Comparison of ENCODE assay signal across 22 mouse cellular contexts in the genomic region with DNA sequence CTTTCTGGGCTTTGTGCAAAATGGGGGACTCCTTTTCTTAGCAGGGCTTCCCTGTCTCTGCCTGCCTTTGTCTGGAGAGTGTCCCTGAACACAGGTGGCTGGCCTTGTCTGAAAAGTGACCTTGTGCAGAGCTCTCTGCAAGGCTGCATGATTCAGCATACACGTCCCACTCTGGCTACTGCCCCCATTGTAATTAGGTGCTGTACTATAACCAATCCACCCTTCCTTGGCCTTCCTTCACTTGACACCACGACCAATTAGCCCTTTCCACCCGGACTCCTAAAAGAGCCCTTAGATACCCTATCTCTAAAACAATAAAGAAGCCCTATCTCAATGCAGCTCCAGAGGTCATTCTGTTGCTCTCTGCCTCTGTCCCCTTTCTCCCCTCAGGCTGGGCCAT. TPM values are rescaled to one million over a fixed set of nuclear protein-coding genes. Genes with fewer than 3 reads are reported as not detected.
DNase-seq lines count a peak whose midpoint lies in the region; ATAC-seq and TF ChIP-seq lines count a peak whose summit lies in the region.
"Had no signal": no experiment of that assay in that cellular context is flagged by ENCODE, and none has a peak within 500 bp of the region (broad histone marks: within the 10 kb centered on the region; RNA-seq: fewer than 3 reads in every experiment).

No protein-coding gene starts in this region.

- no peak for TF ChIP-seq CTCF in testis, adult 2 months (IDR thresholded peaks at IDR 0.05; ENCODE audit: control insufficient read depth, insufficient read depth, insufficient replicate concordance, low read depth, low read length)

- H3K4me1 ChIP-seq in heart, embryonic 10.5 days, result peaks cover 32% of the 10 kb centered on the region
- no peaks in the 10 kb centered on the region for H3K4me1 ChIP-seq in testis, adult 2 months (ENCODE audit: control insufficient read depth, insufficient read depth, low read length)
- peaks cover 22% of the 10 kb centered on the region for H3K4me1 ChIP-seq in intestine, embryonic 16.5 days (ENCODE audit: control insufficient read depth, insufficient read depth, low read length)
- peaks cover 28% of the 10 kb centered on the region for H3K4me1 ChIP-seq in embryonic facial prominence, embryonic 10.5 days

- H3K36me3 ChIP-seq in heart, embryonic 10.5 days, result no peaks in the 10 kb centered on the region
- no peaks in the 10 kb centered on the region for H3K36me3 ChIP-seq in testis, adult 2 months (ENCODE audit: control insufficient read depth, insufficient read depth, low read length)
- no peaks in the 10 kb centered on the region for H3K36me3 ChIP-seq in intestine, embryonic 16.5 days (ENCODE audit: control insufficient read depth, insufficient read depth, low read length)
- no peaks in the 10 kb centered on the region for H3K36me3 ChIP-seq in embryonic facial prominence, embryonic 10.5 days (replicated peaks)
- H3K36me3 ChIP-seq: embryonic facial prominence, embryonic 12.5 days; midbrain, embryonic 15.5 days; neural tube, embryonic 12.5 days had no signal

- H3K9ac ChIP-seq in intestine, embryonic 16.5 days (ENCODE audit: low read depth, low read length), result no peak overlapping the region
- H3K9ac ChIP-seq: embryonic facial prominence, embryonic 12.5 days; midbrain, embryonic 15.5 days; neural tube, embryonic 12.5 days had no signal

- H3K4me2 ChIP-seq in intestine, embryonic 16.5 days (ENCODE audit: low read depth, low read length), result no peak overlapping the region
- H3K4me2 ChIP-seq: embryonic facial prominence, embryonic 12.5 days; midbrain, embryonic 15.5 days; neural tube, embryonic 12.5 days had no signal

- peak overlapping the region; percentile 56 for H3K27ac ChIP-seq in heart, embryonic 10.5 days
- peak overlapping the region; percentile 34; the same call in 1 of the 2 replicates for H3K27ac ChIP-seq in testis, adult 2 months (ENCODE audit: control insufficient read depth, insufficient read depth, low read depth, low read length)
- H3K27ac ChIP-seq in intestine, embryonic 16.5 days (ENCODE audit: low read length), result peak overlapping the region; percentile 94
- no peak overlapping the region for H3K27ac ChIP-seq in embryonic facial prominence, embryonic 10.5 days (replicated peaks)
- H3K27ac ChIP-seq: embryonic facial prominence, embryonic 12.5 days; gastrocnemius, adult 2 months; neural tube, embryonic 12.5 days had no signal

- H3K4me3 ChIP-seq in heart, embryonic 10.5 days, result no peak overlapping the region
- H3K4me3 ChIP-seq in testis, adult 2 months (ENCODE audit: control insufficient read depth, low read depth, low read length), result no peak overlapping the region
- H3K4me3 ChIP-seq in intestine, embryonic 16.5 days (ENCODE audit: low read length), result no peak overlapping the region
- H3K4me3 ChIP-seq in embryonic facial prominence, embryonic 10.5 days, result no peak overlapping the region
- H3K4me3 ChIP-seq: embryonic facial prominence, embryonic 12.5 days; gastrocnemius, adult 2 months; midbrain, embryonic 15.5 days; neural tube, embryonic 12.5 days had no signal

- peak; percentile 89 for ATAC-seq in intestine, embryonic 16.5 days
- ATAC-seq: forebrain, embryonic 14.5 days; midbrain, embryonic 15.5 days had no signal

- H3K9me3 ChIP-seq in heart, embryonic 10.5 days, result no peaks in the 10 kb centered on the region
- no peaks in the 10 kb centered on the region for H3K9me3 ChIP-seq in intestine, embryonic 16.5 days (ENCODE audit: control insufficient read depth, low read length)
- H3K9me3 ChIP-seq in embryonic facial prominence, embryonic 10.5 days, result no peaks in the 10 kb centered on the region
- H3K9me3 ChIP-seq: embryonic facial prominence, embryonic 12.5 days; midbrain, embryonic 15.5 days; neural tube, embryonic 12.5 days had no signal

- WGBS in heart, embryonic 10.5 days, result 20% methylated on average over 3 of the region's 3 CpGs
- WGBS in intestine, embryonic 16.5 days, result 44% methylated on average over 3 of the region's 3 CpGs
- 43% methylated on average over 3 of the region's 3 CpGs for WGBS in embryonic facial prominence, embryonic 10.5 days

- TF ChIP-seq POLR2A in testis, adult 2 months (IDR thresholded peaks at IDR 0.05; ENCODE audit: control insufficient read depth, low read depth, low read length), result no peak

- no peak for DNase-seq in heart, embryonic 10.5 days (ENCODE audit: low spot score)
- DNase-seq in heart, adult 8-10 months (ENCODE audit: low spot score), result no peak
- DNase-seq in testis, postnatal 10 days (ENCODE audit: low spot score), result no peak
- no peak for DNase-seq in gastrocnemius, postnatal 25 days
- no peak for DNase-seq in embryonic facial prominence, embryonic 10.5 days (ENCODE audit: low spot score)
- DNase-seq: cerebellum, adult 11-12 months; cerebellum, postnatal 10 days; gastrocnemius, adult 2 months; kidney, adult 8-10 months; kidney, postnatal 10 days; left cerebral cortex, postnatal 4 days; lung, postnatal 4 days had no signal

- H3K27me3 ChIP-seq in heart, embryonic 10.5 days (ENCODE audit: insufficient read depth, poor library complexity, severe bottlenecking), result 0 out of 2 replicates have a peak, but pooled peaks cover 3% of the 10 kb centered on the region
- H3K27me3 ChIP-seq in testis, adult 2 months (ENCODE audit: control insufficient read depth, insufficient read depth, low read length), result no peaks in the 10 kb centered on the region
- H3K27me3 ChIP-seq in intestine, embryonic 16.5 days (replicated peaks; ENCODE audit: control insufficient read depth, insufficient read depth, low read length), result no peaks in the 10 kb centered on the region
- peaks cover 13% of the 10 kb centered on the region for H3K27me3 ChIP-seq in embryonic facial prominence, embryonic 10.5 days (replicated peaks; ENCODE audit: low read depth, poor library complexity, severe bottlenecking)
- H3K27me3 ChIP-seq: embryonic facial prominence, embryonic 12.5 days; midbrain, embryonic 15.5 days; neural tube, embryonic 12.5 days had no signal

RNA-seq across cellular contexts. Expression of gene Rph3al, which starts 10.6 kb away (rescaled TPM):
- polyA plus RNA-seq in heart, embryonic 10.5 days (2016; fragmentation: Nextera tagmentation; extraction: Ambion mirVana), result 3.9 and 4.1 TPM in 2 replicates
- 10 to 100 TPM in 1 of 4 experiments, 1 to 10 TPM in 3; 6.8 to 13.9 (median 7.5) TPM for total RNA-seq in heart, adult 8-10 months (2022)
- polyA plus RNA-seq in testis, adult 2 months (2012; rRNA removed), result 0.91 and 1.8 TPM in 2 replicates
- polyA plus RNA-seq in intestine, embryonic 16.5 days (2015; fragmentation: Nextera tagmentation; extraction: Ambion mirVana), result 20.1 and 21.1 TPM in 2 replicates
- total RNA-seq in gastrocnemius, postnatal 25 days (2021), result 1 to 10 TPM; 8.2 to 8.6 TPM
- polyA plus RNA-seq in embryonic facial prominence, embryonic 10.5 days (2016; fragmentation: Nextera tagmentation; extraction: Ambion mirVana), result 2.2 and 3.5 TPM in 2 replicates

RNA-seq across cellular contexts. Expression of gene 1700016K19Rik, which starts 50.9 kb away (rescaled TPM):
- 0.16 TPM in 1 of 2 replicates, not detected in the other for polyA plus RNA-seq in heart, embryonic 10.5 days (2016; fragmentation: Nextera tagmentation; extraction: Ambion mirVana)
- total RNA-seq in heart, adult 8-10 months (2022), result not detected
- polyA plus RNA-seq in testis, adult 2 months (2012; rRNA removed), result 287 and 288 TPM in 2 replicates
- polyA plus RNA-seq in intestine, embryonic 16.5 days (2015; fragmentation: Nextera tagmentation; extraction: Ambion mirVana), result 2.1 and 2.6 TPM in 2 replicates
- not detected for total RNA-seq in gastrocnemius, postnatal 25 days (2021)
- polyA plus RNA-seq in embryonic facial prominence, embryonic 10.5 days (2016; fragmentation: Nextera tagmentation; extraction: Ambion mirVana), result 0.65 and 0.99 TPM in 2 replicates
- total RNA-seq: gastrocnemius, adult 2 months; heart, postnatal 10 days; liver, adult 2 months; megakaryocyte-erythroid progenitor cell, adult 5-6 weeks had no signal
- polyA plus RNA-seq: liver, embryonic 16.5 days had no signal

Comparison
In these comparisons a context has a peak if more than half of its experiments do, and no peak if none do; other contexts are left out.
1. RNA of gene 1700016K19Rik, which starts 50.9 kb away (polyA plus RNA-seq): 287 to 288 TPM in testis, adult 2 months; 2.1 to 2.6 TPM in intestine, embryonic 16.5 days, 0.65 to 0.99 TPM in embryonic facial prominence, embryonic 10.5 days and 0.16 TPM in heart, embryonic 10.5 days; every median in the first group is over 10 times any median in the second.